Mouse (Mus musculus) intestine, embryonic 16.5 days (tissue): ENCODE measurements around the gene Cyp11a1. TPM values are rescaled to one million over a fixed set of nuclear protein-coding genes. Genes with fewer than 3 reads are reported as not detected.
A peak's percentile ranks its signal among the peaks of the same experiment; 100 is the strongest.

Source experiments
- ATAC-seq: fragments of 200-750 bp; cut with Nextera tagmentation; 2 replicates; pipeline ENCODE4 v1.8.0; 2017; ENCODE audit warnings: moderate TSS enrichment, moderate library complexity
- H3K27ac ChIP-seq: fragments of 300-500 bp; sonication (generic); 2 replicates; pipeline ENCODE4 v1.5.1; 2014; ENCODE audit warnings: mild to moderate bottlenecking, low read length
- H3K27me3 ChIP-seq: fragments of 300-500 bp; sonication (generic); replicated peaks from 2 replicates; pipeline ENCODE4 v1.6.1; 2014; ENCODE audit warnings: low read length, control low read depth, mixed read lengths; ENCODE audit not compliant: control insufficient read depth, insufficient read depth
- H3K36me3 ChIP-seq: fragments of 300-500 bp; sonication (generic); 2 replicates; pipeline ENCODE4 v1.6.1; 2014; ENCODE audit warnings: low read length, control low read depth; ENCODE audit not compliant: control insufficient read depth, insufficient read depth
- H3K4me1 ChIP-seq: fragments of 300-500 bp; sonication (generic); 2 replicates; pipeline ENCODE4 v1.6.1; 2014; ENCODE audit warnings: low read length, control low read depth, mixed read lengths; ENCODE audit not compliant: control insufficient read depth, insufficient read depth
- H3K4me2 ChIP-seq: fragments of 300-500 bp; sonication (generic); 2 replicates; pipeline ENCODE4 v1.6.1; 2014; ENCODE audit warnings: low read depth, low read length, control low read depth
- H3K4me3 ChIP-seq: fragments of 300-500 bp; sonication (generic); 2 replicates; pipeline ENCODE4 v1.5.1; 2014; ENCODE audit warnings: mild to moderate bottlenecking, low read length
- H3K9ac ChIP-seq: fragments of 300-500 bp; sonication (generic); 2 replicates; pipeline ENCODE4 v1.6.1; 2014; ENCODE audit warnings: low read depth, low read length
- H3K9me3 ChIP-seq: fragments of 300-500 bp; sonication (generic); 2 replicates; pipeline ENCODE4 v1.6.1; 2016; ENCODE audit warnings: low read length, control low read depth; ENCODE audit not compliant: control insufficient read depth
- WGBS: fragments of 180-500 bp; shearing (Covaris S2); extraction: QIAGEN DNeasy Blood & Tissue Kit; methylation state at CpG from one replicate; pipeline ENCODE4 v1.1.7; 2014; 5-methylcytosine and 5-hydroxymethylcytosine counted together
- polyA plus RNA-seq: library from polyadenylated mRNA; unstranded; fragments of >200 nt; fragmentation: Nextera tagmentation; extraction: Ambion mirVana; gene quantifications from 2 replicates; pipeline ENCODE4 v1.2.1, GENCODE M21; 2015

The Cyp11a1 gene
- polyA plus RNA-seq, 1 experiment from 2014 or later = 22.4 TPM

DNA sequence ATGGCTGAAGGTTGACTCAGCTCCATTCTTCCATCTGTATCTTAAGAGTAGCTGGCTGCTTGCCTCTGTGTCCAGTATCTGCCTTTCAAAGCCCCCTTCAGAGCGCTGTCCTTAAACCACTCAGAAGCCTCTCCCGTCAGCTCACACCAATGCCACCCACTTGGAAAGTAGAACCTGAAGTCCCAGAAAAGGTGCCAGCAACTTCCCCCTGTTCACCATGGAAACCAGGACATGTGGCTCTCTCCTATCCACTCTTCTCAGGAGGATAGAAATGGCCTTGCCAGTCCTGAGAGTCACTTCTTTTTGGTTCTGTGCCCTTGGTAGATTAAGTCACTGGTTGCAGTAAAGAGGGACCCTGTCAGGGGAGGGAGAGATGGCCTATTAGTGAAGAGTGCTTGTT is 7.5 kb upstream of the Cyp11a1 start:
- Histone ChIP-seq H3K4me1 (peaks cover 7% of the 10 kb centered on the region; the same call in 1 of the 2 replicates), H3K9me3 (no peaks in the 10 kb centered on the region), H3K4me2 (no peak overlapping the region), H3K36me3 (no peaks in the 10 kb centered on the region), H3K27ac (no peak overlapping the region), H3K27me3 (peaks cover 2% of the 10 kb centered on the region; the same call in 1 of the 2 replicates), H3K9ac (no peak overlapping the region), H3K4me3 (no peak overlapping the region)
- 0 out of 2 replicates have a peak, but pooled peaks have one; percentile 3 for ATAC-seq
- WGBS = 61% methylated on average over 2 of the region's 2 CpGs

DNA sequence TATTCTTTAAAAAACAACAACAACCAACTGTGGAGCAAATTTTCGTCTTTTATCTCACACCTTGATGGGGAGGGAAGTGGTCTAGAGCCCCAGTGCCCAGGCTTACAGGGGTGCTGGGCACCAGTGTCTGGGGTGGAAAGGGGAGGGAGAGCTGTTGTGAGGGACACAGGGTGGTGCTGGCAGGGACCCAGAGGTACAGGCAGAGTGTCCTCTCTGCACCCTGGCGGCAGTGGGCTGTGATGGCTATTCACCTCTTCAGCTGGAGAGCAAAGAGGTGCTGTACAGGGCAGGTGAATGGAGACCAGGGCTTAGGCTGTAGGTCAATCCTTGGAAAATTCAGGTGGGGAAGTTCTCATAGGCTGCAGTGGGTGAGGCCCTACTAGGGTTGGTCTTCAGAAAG is 6.5 kb upstream of the Cyp11a1 start:
- H3K9ac ChIP-seq = no peak overlapping the region
- 50% methylated on average over 2 of the region's 2 CpGs for WGBS
- no peaks in the 10 kb centered on the region for H3K36me3 ChIP-seq

DNA sequence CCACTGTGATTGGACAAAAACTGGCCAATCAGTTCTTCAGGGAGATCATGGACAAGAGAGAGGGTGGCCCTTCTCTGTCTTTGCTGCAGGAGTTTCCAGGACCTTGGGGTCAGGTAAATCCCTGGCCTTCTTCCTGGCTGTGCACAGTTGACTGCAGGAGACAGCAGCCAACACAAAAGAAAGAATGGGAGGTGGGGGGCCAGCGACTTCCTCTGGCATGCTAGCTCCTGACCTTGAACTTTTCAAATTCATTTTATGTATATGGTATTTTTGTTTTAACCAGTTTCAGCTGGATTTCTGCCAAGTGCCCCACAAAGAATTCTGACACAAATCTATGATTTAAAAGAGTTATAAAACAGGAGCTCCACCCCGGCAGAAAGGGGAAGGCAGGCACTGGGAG is 2.9 kb upstream of the Cyp11a1 start:
- Histone ChIP-seq H3K4me3 (no peak overlapping the region), H3K9me3 (no peaks in the 10 kb centered on the region), H3K27me3 (no peaks in the 10 kb centered on the region), H3K36me3 (no peaks in the 10 kb centered on the region), H3K4me1 (0 out of 2 replicates have a peak, but pooled peaks cover 2% of the 10 kb centered on the region), H3K9ac (no peak overlapping the region), H3K27ac (no peak overlapping the region), H3K4me2 (no peak overlapping the region)
- ATAC-seq = no peak
- WGBS = 12% methylated on average over 2 of the region's 2 CpGs

More for the DNA sequence above, 6.5 kb upstream of the Cyp11a1 start:
- Histone ChIP-seq H3K4me2 (no peak overlapping the region), H3K27me3 (peaks cover 2% of the 10 kb centered on the region; the same call in 1 of the 2 replicates), H3K4me1 (peaks cover 7% of the 10 kb centered on the region; the same call in 1 of the 2 replicates), H3K27ac (no peak overlapping the region), H3K4me3 (no peak overlapping the region), H3K9me3 (no peaks in the 10 kb centered on the region)
- no peak for ATAC-seq

DNA sequence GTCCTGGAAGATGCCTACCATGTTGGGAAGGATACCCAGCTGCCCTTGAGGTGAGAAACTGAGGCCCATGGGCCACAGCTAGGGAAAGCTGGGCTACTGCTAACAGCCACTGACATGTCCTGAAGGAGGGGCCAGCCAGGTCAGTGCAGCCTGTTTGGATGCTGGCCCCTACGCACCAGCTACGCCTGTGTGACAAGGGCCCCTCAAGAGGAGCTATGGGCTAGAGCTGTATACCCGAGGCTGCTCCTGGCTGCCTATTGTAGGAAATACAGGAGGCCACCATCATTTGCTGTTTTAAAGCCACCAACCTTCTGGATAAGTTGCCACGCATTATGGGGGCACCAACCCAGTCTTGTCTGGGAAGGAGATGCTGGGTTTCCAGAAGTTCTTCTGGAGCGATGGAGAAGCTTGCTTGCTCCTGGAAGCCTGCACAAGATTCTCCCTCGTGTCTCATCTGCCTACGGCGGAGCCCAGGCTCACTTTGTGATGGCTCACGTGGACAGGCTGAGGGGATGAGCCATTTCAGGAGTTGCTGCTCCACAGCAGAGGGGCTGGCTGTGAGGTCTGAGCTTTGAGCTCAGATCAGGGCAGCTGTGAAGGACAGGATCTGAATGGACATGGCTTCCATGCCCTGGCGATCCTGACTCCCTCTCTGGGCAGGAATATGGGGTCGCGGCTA is 2.3 kb downstream of the Cyp11a1 start:
- no peaks in the 10 kb centered on the region for H3K9me3 ChIP-seq
- no peak for ATAC-seq
- WGBS = 64% methylated on average over 12 of the region's 12 CpGs
- H3K27me3 ChIP-seq = no peaks in the 10 kb centered on the region
- H3K4me2 ChIP-seq = no peak overlapping the region
- no peaks in the 10 kb centered on the region for H3K36me3 ChIP-seq
- H3K4me1 ChIP-seq = 0 out of 2 replicates have a peak, but pooled peaks cover 3% of the 10 kb centered on the region
- no peak overlapping the region for H3K27ac ChIP-seq
- H3K4me3 ChIP-seq = no peak overlapping the region
- H3K9ac ChIP-seq = 0 out of 2 replicates have a peak overlapping the region, but pooled peaks have one; percentile 34

DNA sequence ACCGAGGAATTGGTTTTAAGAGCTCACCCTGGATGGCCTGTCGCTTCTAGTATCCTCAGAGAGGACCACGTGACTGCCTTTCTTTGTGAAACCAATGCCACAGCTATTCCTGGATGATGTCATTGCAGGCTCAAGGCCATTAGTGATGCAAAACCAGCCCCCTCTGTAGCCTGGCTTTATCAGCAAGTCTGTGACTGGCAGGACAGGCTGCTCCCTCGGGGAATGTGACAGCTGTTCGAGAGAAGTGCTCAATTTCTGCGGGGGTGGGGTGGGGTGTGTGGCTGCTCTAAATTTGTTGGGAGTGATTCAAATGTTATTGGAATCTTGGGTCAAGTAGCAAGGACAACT is 2.8 kb downstream of the Cyp11a1 start:
- WGBS = 7% methylated on average over 6 of the region's 6 CpGs
- H3K9ac ChIP-seq = 0 out of 2 replicates have a peak overlapping the region, but pooled peaks have one; percentile 34
- no peaks in the 10 kb centered on the region for H3K9me3 ChIP-seq
- no peak overlapping the region for H3K4me3 ChIP-seq
- no peak overlapping the region for H3K27ac ChIP-seq
- ATAC-seq = 0 out of 2 replicates have a peak, but pooled peaks have one; percentile 53
- H3K36me3 ChIP-seq = no peaks in the 10 kb centered on the region
- no peak overlapping the region for H3K4me2 ChIP-seq
- H3K27me3 ChIP-seq = no peaks in the 10 kb centered on the region
- 0 out of 2 replicates have a peak, but pooled peaks cover 3% of the 10 kb centered on the region for H3K4me1 ChIP-seq

DNA sequence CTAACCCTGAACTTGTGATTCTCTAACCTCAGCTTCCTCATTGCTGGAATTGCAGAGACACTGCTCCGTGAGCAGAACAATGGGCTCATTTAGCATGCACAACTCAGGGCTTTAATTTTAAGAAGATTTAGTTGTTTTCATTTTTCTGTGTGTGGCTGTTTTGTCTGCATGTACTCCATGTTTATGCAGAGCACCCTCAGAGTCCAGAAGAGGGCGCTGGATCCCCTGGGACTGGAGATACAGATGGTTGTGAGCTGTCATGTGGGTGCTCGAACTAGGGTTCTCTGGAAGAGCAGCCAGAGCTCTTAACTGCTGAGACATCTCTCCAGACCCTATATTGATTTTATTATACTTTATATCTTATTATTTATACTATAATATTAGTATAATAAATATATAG is 3.4 kb downstream of the Cyp11a1 start:
- no peak overlapping the region for H3K4me2 ChIP-seq
- WGBS = 52% methylated on average over 3 of the region's 3 CpGs
- no peak overlapping the region for H3K4me3 ChIP-seq
- 0 out of 2 replicates have a peak, but pooled peaks cover 3% of the 10 kb centered on the region for H3K4me1 ChIP-seq
- H3K36me3 ChIP-seq = no peaks in the 10 kb centered on the region
- H3K27ac ChIP-seq = no peak overlapping the region
- H3K9ac ChIP-seq = no peak overlapping the region
- no peaks in the 10 kb centered on the region for H3K27me3 ChIP-seq
- ATAC-seq = no peak
- H3K9me3 ChIP-seq = no peaks in the 10 kb centered on the region

DNA sequence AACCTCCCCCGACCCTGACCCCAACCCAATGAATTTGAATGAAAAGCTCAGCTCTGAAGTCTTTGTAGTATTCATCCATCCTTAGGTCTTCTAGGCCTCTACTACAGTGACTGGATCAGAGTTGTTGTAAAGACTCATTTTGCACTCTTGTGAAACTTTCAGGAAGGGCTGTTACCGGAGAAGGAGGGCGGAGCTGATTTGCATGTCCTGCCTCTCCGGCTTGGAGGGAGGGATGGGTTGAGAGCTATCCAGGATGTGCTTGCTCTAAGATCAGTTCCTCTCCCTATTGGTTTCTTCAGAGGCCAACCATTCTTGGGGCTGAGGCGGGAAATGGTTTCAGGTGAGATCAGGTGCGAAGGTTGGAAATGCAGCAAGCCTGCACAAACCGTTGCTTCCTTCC is 4.8 kb downstream of the Cyp11a1 start:
- no peak overlapping the region for H3K27ac ChIP-seq
- 32% methylated on average over 7 of the region's 7 CpGs for WGBS
- H3K9ac ChIP-seq = no peak overlapping the region
- H3K4me2 ChIP-seq = no peak overlapping the region
- H3K27me3 ChIP-seq = no peaks in the 10 kb centered on the region
- H3K9me3 ChIP-seq = no peaks in the 10 kb centered on the region
- ATAC-seq = peak; percentile 54; the same call in 1 of the 2 replicates
- H3K36me3 ChIP-seq = no peaks in the 10 kb centered on the region
- H3K4me1 ChIP-seq = 0 out of 2 replicates have a peak, but pooled peaks cover 3% of the 10 kb centered on the region
- H3K4me3 ChIP-seq = no peak overlapping the region

DNA sequence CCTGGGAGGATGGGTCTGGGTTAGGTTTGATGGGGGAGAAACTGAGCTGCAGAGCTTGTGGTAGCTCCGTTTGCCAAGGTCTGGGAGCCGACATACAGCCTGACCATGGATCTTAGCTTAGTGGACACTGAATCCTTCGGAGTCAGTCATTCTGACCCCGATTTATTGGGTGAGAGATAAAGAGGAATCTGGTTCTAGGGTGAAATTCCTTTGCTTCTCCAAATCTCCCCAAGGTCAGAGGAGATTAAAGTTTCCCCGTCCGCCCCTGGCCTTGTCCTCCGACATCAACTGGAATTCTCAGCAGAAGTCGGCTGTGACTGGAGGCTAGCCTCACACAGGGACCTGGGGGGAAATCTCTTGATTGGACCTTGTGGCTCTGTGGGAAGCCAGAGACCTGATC is 5.3 kb downstream of the Cyp11a1 start:
- Histone ChIP-seq H3K4me1 (0 out of 2 replicates have a peak, but pooled peaks cover 3% of the 10 kb centered on the region), H3K9me3 (no peaks in the 10 kb centered on the region), H3K27me3 (no peaks in the 10 kb centered on the region), H3K4me3 (no peak overlapping the region), H3K27ac (no peak overlapping the region), H3K4me2 (no peak overlapping the region), H3K9ac (no peak overlapping the region), H3K36me3 (no peaks in the 10 kb centered on the region)
- ATAC-seq = no peak
- 64% methylated on average over 8 of the region's 8 CpGs for WGBS

DNA sequence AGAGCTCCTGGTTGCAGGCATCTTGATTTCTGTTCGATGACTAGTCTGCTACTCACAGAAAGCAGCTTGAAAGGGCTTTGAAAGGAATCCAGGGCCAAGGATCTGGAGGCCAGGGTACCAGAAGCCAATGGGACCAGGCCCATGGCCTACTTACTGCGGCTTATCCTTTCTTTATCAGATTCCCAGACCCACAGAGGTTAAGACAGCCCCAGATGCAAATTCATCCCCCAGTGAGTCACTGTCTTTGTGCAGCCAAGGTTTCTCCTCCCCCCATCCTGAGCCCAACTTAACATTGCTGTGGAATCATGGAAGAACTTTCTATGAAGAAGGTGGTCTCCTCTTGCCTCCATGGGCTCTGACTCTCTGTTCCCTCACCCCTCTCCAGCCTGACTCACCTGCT is 6.3 kb downstream of the Cyp11a1 start:
- ATAC-seq = no peak
- Histone ChIP-seq H3K4me3 (no peak overlapping the region), H3K27me3 (no peaks in the 10 kb centered on the region), H3K9me3 (no peaks in the 10 kb centered on the region), H3K4me2 (no peak overlapping the region), H3K27ac (no peak overlapping the region), H3K36me3 (no peaks in the 10 kb centered on the region), H3K9ac (no peak overlapping the region), H3K4me1 (0 out of 2 replicates have a peak, but pooled peaks cover 3% of the 10 kb centered on the region)
- 69% methylated on average over 2 of the region's 2 CpGs for WGBS
